Mouse (Mus musculus) midbrain, embryonic 16.5 days (tissue): ENCODE measurements around the gene Yju2. TPM values are rescaled to one million over a fixed set of nuclear protein-coding genes. Genes with fewer than 3 reads are reported as not detected.

Experiments used
- ATAC-seq: fragments of 200-750 bp; cut with Nextera tagmentation; 2 replicates; pipeline ENCODE4 v1.8.0; 2017; ENCODE audit warnings: moderate TSS enrichment
- H3K27ac ChIP-seq: fragments of 300-500 bp; sonication (generic); 2 replicates; pipeline ENCODE4 v1.5.1; 2014; ENCODE audit warnings: mild to moderate bottlenecking, low read length, mixed read lengths
- H3K27me3 ChIP-seq: fragments of 300-500 bp; sonication (generic); 2 replicates; pipeline ENCODE4 v1.6.1; 2014; ENCODE audit warnings: low read depth, low read length, mixed read lengths; ENCODE audit not compliant: control insufficient read depth, insufficient read depth
- H3K36me3 ChIP-seq: fragments of 300-500 bp; sonication (generic); 2 replicates; pipeline ENCODE4 v1.6.1; 2014; ENCODE audit warnings: mild to moderate bottlenecking, low read length, moderate library complexity, mixed read lengths; ENCODE audit not compliant: control insufficient read depth, insufficient read depth
- H3K4me1 ChIP-seq: fragments of 300-500 bp; sonication (generic); 2 replicates; pipeline ENCODE4 v1.6.1; 2014; ENCODE audit warnings: mild to moderate bottlenecking, low read length, mixed read lengths; ENCODE audit not compliant: control insufficient read depth, insufficient read depth
- H3K4me2 ChIP-seq: fragments of 300-500 bp; sonication (generic); 2 replicates; pipeline ENCODE4 v1.6.1; 2014; ENCODE audit warnings: mild to moderate bottlenecking, low read length, mixed read lengths
- H3K4me3 ChIP-seq: fragments of 300-500 bp; sonication (generic); 2 replicates; pipeline ENCODE4 v1.5.1; 2014; ENCODE audit warnings: low read depth, mild to moderate bottlenecking, low read length, moderate library complexity, mixed read lengths
- H3K9ac ChIP-seq: fragments of 300-500 bp; sonication (generic); 2 replicates; pipeline ENCODE4 v1.6.1; 2014; ENCODE audit warnings: low read depth, low read length, mixed read lengths
- H3K9me3 ChIP-seq: fragments of 300-500 bp; sonication (generic); replicated peaks from 2 replicates; pipeline ENCODE4 v1.6.1; 2014; ENCODE audit warnings: mild to moderate bottlenecking, low read length, mixed read lengths; ENCODE audit not compliant: control insufficient read depth, poor library complexity, severe bottlenecking
- WGBS: fragments of 180-500 bp; shearing (Covaris S2); extraction: QIAGEN DNeasy Blood & Tissue Kit; methylation state at CpG from one replicate; pipeline ENCODE4 v1.1.7; 2014; 5-methylcytosine and 5-hydroxymethylcytosine counted together
- polyA plus RNA-seq: library from polyadenylated mRNA; unstranded; fragments of >200 nt; fragmentation: Nextera tagmentation; extraction: Ambion mirVana; gene quantifications from 2 replicates; pipeline ENCODE4 v1.2.1, GENCODE M21; 2015

Yju2 gene
- polyA plus RNA-seq, 1 experiment from 2014 or later: 21.2 TPM

GRCm38 (mm10) chr17:56009088-56009961 lies 50.4 kb downstream of the Yju2 start:
- H3K9me3 ChIP-seq: no peaks in the 10 kb centered on the region
- WGBS: under 1% methylated on average over 60 of the region's 62 CpGs
- no peaks in the 10 kb centered on the region for H3K27me3 ChIP-seq
- peak overlapping the region; percentile 79 for H3K4me3 ChIP-seq
- H3K36me3 ChIP-seq: peaks cover 5% of the 10 kb centered on the region; the same call in 1 of the 2 replicates
- peak; percentile 94 for ATAC-seq
- H3K9ac ChIP-seq: peak overlapping the region; percentile 89
- peak overlapping the region; percentile 97 for H3K27ac ChIP-seq
- peak overlapping the region; percentile 95 for H3K4me2 ChIP-seq
- peaks cover 26% of the 10 kb centered on the region for H3K4me1 ChIP-seq

GRCm38 (mm10) chr17:56009962-56010240 lies 51.0 kb downstream of the Yju2 start:
- peak overlapping the region; percentile 79 for H3K4me3 ChIP-seq
- peak overlapping the region; percentile 95 for H3K4me2 ChIP-seq
- H3K4me1 ChIP-seq: peaks cover 26% of the 10 kb centered on the region
- H3K36me3 ChIP-seq: peaks cover 8% of the 10 kb centered on the region; the same call in 1 of the 2 replicates
- no peaks in the 10 kb centered on the region for H3K9me3 ChIP-seq
- H3K27ac ChIP-seq: peak overlapping the region; percentile 97
- no peak for ATAC-seq
- no peaks in the 10 kb centered on the region for H3K27me3 ChIP-seq
- peak overlapping the region; percentile 89 for H3K9ac ChIP-seq
- 41% methylated on average over 2 of the region's 2 CpGs for WGBS

DNA sequence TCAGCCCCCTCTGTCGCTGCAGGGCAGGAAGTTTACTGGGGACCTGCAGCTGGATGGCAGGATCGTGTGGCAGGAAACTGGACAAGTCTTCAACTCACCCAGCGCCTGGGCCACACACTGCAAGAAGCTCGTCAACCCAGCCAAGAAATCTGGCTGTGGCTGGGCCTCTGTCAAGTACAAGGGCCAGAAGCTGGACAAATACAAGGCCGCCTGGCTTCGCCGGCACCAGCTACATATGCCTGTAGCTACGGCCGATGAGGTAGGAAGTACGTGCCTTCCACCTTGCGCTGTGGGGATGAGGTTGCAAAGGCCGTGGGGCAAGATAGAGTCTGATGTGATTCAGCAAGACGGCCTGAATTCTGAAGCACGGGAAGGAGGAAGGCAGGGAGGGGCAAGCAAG lies 51.4 kb downstream of the Yju2 start:
- H3K27ac ChIP-seq: peak overlapping the region; percentile 97
- H3K4me3 ChIP-seq: peak overlapping the region; percentile 79
- WGBS: 69% methylated on average over 14 of the region's 14 CpGs
- peak overlapping the region; percentile 89 for H3K9ac ChIP-seq
- no peak for ATAC-seq
- peak overlapping the region; percentile 95 for H3K4me2 ChIP-seq
- H3K36me3 ChIP-seq: peaks cover 11% of the 10 kb centered on the region; the same call in 1 of the 2 replicates
- H3K4me1 ChIP-seq: peaks cover 26% of the 10 kb centered on the region
- no peaks in the 10 kb centered on the region for H3K27me3 ChIP-seq
- no peaks in the 10 kb centered on the region for H3K9me3 ChIP-seq

- no peaks in the 10 kb centered on the region for H3K27me3 ChIP-seq
- WGBS: 8% methylated on average over 9 of the region's 9 CpGs
- no peaks in the 10 kb centered on the region for H3K9me3 ChIP-seq
- H3K36me3 ChIP-seq: peaks cover 16% of the 10 kb centered on the region
- H3K4me2 ChIP-seq: peak overlapping the region; percentile 95
- H3K4me3 ChIP-seq: peak overlapping the region; percentile 79
- no peak for ATAC-seq
- H3K27ac ChIP-seq: no peak overlapping the region
- peaks cover 26% of the 10 kb centered on the region for H3K4me1 ChIP-seq
- peak overlapping the region; percentile 89 for H3K9ac ChIP-seq
Observed at GRCm38 (mm10) chr17:56010681-56011080, 51.8 kb downstream of the Yju2 start.

DNA sequence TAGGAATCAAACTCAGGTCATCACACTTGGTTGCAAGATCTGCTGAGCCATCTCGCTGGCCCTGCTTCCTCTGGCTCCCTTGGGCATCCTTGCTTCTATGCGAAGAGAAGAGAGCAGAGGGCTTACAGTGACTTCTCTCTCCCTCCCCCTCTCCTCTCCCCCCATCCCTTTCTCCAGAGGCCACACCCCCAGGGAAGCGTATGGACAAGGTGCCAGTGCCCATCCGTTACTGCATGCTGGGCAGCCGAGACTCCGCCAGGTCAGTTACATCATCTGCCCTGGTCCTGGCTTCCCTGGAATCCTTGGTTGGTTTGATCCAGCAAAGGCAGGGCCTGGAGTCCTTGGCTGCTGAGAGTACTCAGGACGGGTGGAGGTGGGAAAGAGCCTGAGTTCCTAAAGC lies 52.5 kb downstream of the Yju2 start:
- H3K9ac ChIP-seq: no peak overlapping the region
- WGBS: 90% methylated on average over 7 of the region's 7 CpGs
- H3K9me3 ChIP-seq: no peaks in the 10 kb centered on the region
- ATAC-seq: no peak
- no peaks in the 10 kb centered on the region for H3K27me3 ChIP-seq
- H3K4me1 ChIP-seq: peaks cover 26% of the 10 kb centered on the region
- H3K4me3 ChIP-seq: no peak overlapping the region
- no peak overlapping the region for H3K4me2 ChIP-seq
- no peak overlapping the region for H3K27ac ChIP-seq
- H3K36me3 ChIP-seq: peaks cover 23% of the 10 kb centered on the region

DNA sequence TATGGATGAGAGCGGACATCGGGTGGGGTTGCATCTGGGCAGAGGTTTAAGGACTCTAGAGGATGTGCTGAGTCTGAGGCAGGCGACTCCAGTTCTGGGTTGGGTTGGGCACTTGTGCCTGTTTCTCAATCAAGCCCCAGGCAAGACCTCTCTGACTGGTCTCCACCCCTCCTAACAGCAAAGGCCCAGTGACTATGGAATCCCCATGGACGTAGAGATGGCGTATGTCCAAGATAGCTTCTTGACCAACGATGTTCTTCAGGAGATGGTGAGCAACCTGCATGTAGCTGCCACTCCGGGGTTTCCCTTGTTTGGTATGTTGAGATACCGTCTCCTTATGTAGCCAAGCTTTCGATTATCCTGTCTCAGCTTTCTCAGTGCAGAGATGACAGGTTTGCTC lies 56.4 kb downstream of the Yju2 start:
- 96% methylated on average over 9 of the region's 9 CpGs for WGBS
- H3K36me3 ChIP-seq: peaks cover 49% of the 10 kb centered on the region

DNA sequence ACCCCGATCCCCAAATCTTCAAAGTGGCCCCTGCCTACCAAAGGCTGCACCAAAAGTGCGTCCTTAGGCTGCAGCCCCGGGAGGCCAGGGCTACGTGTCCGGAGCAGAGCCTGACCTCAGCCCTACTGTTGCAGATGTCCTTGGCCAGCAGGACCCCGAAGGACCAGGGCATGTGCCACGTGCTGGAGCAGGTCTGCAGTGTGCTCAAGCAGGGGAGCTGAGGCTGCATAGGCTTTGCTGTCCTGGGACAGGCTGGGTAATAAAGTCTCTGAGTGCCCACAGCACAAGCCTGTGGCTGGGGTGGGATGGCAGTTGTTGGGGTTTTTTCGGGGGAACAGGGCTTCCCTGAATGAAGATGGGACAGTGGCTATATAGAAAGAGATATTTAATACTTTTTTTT lies 57.5 kb downstream of the Yju2 start:
- 84% methylated on average over 8 of the region's 8 CpGs for WGBS

More for the DNA sequence above, 56.4 kb downstream of the Yju2 start:
- peaks cover 15% of the 10 kb centered on the region for H3K4me1 ChIP-seq
- ATAC-seq: no peak
- H3K9me3 ChIP-seq: no peaks in the 10 kb centered on the region
- H3K27me3 ChIP-seq: no peaks in the 10 kb centered on the region
- H3K9ac ChIP-seq: no peak overlapping the region
- H3K4me3 ChIP-seq: no peak overlapping the region
- no peak overlapping the region for H3K27ac ChIP-seq
- no peak overlapping the region for H3K4me2 ChIP-seq

DNA sequence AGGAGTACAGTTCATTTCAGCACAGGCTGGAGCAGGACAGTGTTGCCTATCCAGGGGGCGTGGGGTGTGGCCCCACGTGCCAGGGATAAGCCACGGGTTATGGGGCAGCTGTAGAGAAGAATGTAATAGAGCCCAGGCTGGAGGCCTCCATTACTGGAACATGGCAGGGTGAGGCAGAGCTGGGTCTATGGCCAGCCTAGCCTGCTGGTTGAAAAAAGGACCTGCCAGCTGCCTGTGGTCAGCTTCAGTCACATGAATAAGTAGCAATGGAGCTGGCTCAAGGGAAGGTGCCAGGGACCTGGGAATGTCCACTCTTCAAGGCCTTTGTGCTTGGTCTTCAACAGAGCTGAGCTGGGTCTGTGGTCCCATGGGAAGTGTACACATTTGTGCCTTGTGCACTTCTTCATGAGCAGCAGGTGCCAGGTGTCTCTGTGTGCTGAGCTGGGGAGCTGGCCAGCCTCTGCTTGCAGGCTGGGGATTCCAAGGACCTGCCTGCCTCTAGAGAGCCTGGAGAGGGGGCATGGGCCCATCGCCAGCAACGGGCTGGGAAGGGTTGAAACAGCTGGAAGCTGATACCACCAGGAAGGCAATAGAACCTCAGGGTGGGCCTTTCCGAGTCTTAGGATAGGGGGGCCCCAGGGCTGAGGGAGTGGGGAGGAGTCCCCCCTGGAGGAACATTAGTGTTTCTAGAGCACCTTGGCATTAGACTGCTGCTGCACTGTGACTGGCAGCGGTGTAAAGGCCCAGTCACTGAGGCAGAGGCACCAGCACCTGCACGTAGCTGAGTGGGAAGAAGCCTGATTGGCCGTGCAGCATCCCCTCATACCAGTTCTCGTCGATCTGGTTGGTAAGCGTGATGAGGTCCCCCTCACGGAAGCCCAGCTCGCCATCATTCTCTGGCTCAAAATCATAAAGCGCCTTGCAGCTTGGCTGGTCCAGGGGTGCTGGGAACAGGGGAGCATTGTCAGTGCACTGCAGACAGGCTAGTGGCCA lies 58.2 kb downstream of the Yju2 start:
- Histone ChIP-seq H3K4me2 (no peak overlapping the region), H3K36me3 (peaks cover 49% of the 10 kb centered on the region), H3K27ac (peak overlapping the region; percentile 33), H3K27me3 (no peaks in the 10 kb centered on the region), H3K4me1 (peaks cover 3% of the 10 kb centered on the region), H3K9ac (no peak overlapping the region), H3K9me3 (no peaks in the 10 kb centered on the region), H3K4me3 (no peak overlapping the region)
- WGBS: 82% methylated on average over 15 of the region's 15 CpGs
- ATAC-seq: no peak

More for the DNA sequence above, 57.5 kb downstream of the Yju2 start:
- H3K27me3 ChIP-seq: no peaks in the 10 kb centered on the region
- H3K9ac ChIP-seq: no peak overlapping the region
- no peak for ATAC-seq
- no peak overlapping the region for H3K4me3 ChIP-seq
- H3K4me2 ChIP-seq: no peak overlapping the region
- peak overlapping the region; percentile 20; the same call in 1 of the 2 replicates for H3K27ac ChIP-seq
- no peaks in the 10 kb centered on the region for H3K9me3 ChIP-seq
- peaks cover 4% of the 10 kb centered on the region for H3K4me1 ChIP-seq
- H3K36me3 ChIP-seq: peaks cover 49% of the 10 kb centered on the region
